Mouse (Mus musculus): ENCODE measurements around the gene Crhr1.

Crhr1 gene

GRCm38 (mm10) chr11:104133442-104133983, 858 bp downstream of the Crhr1 start:
- peak; percentile 48 for DNase-seq (ENCODE audit: extremely low spot score, low spot score)

GRCm38 (mm10) chr11:104138976-104139375, 6.3 kb downstream of the Crhr1 start:
- no peak for DNase-seq (ENCODE audit: extremely low spot score, low spot score)

GRCm38 (mm10) chr11:104144930-104145329, 12.3 kb downstream of the Crhr1 start:
- DNase-seq (ENCODE audit: extremely low spot score, low spot score) = no peak

GRCm38 (mm10) chr11:104148787-104149186, 16.1 kb downstream of the Crhr1 start:
- no peak for DNase-seq (ENCODE audit: extremely low spot score, low spot score)

GRCm38 (mm10) chr11:104150911-104151310, 18.3 kb downstream of the Crhr1 start:
- DNase-seq (ENCODE audit: extremely low spot score, low spot score) = no peak

- DNase-seq (ENCODE audit: extremely low spot score, low spot score) = no peak
These were observed 21.7 kb downstream of the Crhr1 start for GRCm38 (mm10) chr11:104154332-104154731.

- DNase-seq (ENCODE audit: extremely low spot score, low spot score) = peak; percentile 33
These were observed 22.4 kb downstream of the Crhr1 start for GRCm38 (mm10) chr11:104154820-104155635.

GRCm38 (mm10) chr11:104155899-104156298, 23.2 kb downstream of the Crhr1 start:
- DNase-seq (ENCODE audit: extremely low spot score, low spot score) = no peak

- DNase-seq (ENCODE audit: extremely low spot score, low spot score) = no peak
These were observed 23.7 kb downstream of the Crhr1 start for GRCm38 (mm10) chr11:104156391-104156790.

- DNase-seq (ENCODE audit: extremely low spot score, low spot score) = peak; percentile 79
These were observed 25.1 kb downstream of the Crhr1 start for GRCm38 (mm10) chr11:104157603-104158259.

- DNase-seq (ENCODE audit: extremely low spot score, low spot score) = no peak
These were observed 25.7 kb downstream of the Crhr1 start for GRCm38 (mm10) chr11:104158260-104158907.

GRCm38 (mm10) chr11:104159769-104160272, 27.2 kb downstream of the Crhr1 start:
- no peak for DNase-seq (ENCODE audit: extremely low spot score, low spot score)

- no peak for DNase-seq (ENCODE audit: extremely low spot score, low spot score)
These were observed 28.5 kb downstream of the Crhr1 start for GRCm38 (mm10) chr11:104161153-104161552.

GRCm38 (mm10) chr11:104164257-104164656, 31.6 kb downstream of the Crhr1 start:
- no peak for DNase-seq (ENCODE audit: extremely low spot score, low spot score)

- peak; percentile 78 for DNase-seq (ENCODE audit: extremely low spot score, low spot score)
These were observed 38.7 kb downstream of the Crhr1 start for GRCm38 (mm10) chr11:104171281-104171781.

GRCm38 (mm10) chr11:104178893-104179292, 46.2 kb downstream of the Crhr1 start:
- no peak for DNase-seq (ENCODE audit: extremely low spot score, low spot score)

GRCm38 (mm10) chr11:104179804-104180203, 47.1 kb downstream of the Crhr1 start:
- no peak for DNase-seq (ENCODE audit: extremely low spot score, low spot score)

- no peak for DNase-seq (ENCODE audit: extremely low spot score, low spot score)
These were observed 49.5 kb downstream of the Crhr1 start for GRCm38 (mm10) chr11:104182141-104182540.

- no peak for DNase-seq (ENCODE audit: extremely low spot score, low spot score)
These were observed 53.6 kb downstream of the Crhr1 start, which contains the start of gene Sppl2c for GRCm38 (mm10) chr11:104186135-104186836. Gene Sppl2c, plus strand, starts transcription at chr11:104186327.

- no peak for DNase-seq (ENCODE audit: extremely low spot score, low spot score)
These were observed 54.1 kb downstream of the Crhr1 start for GRCm38 (mm10) chr11:104186837-104187150.

GRCm38 (mm10) chr11:104187766-104188165, 55.1 kb downstream of the Crhr1 start:
- DNase-seq (ENCODE audit: extremely low spot score, low spot score) = no peak
